Mouse (Mus musculus) ES-E14 (cell line): ENCODE measurements around the gene Ptms.

Experiments used
- CHD2 ChIP-seq: IDR thresholded peaks from 2 replicates; pipeline ENCODE4 v1.6.1; 2014; ENCODE audit warnings: mild to moderate bottlenecking, low read depth, low read length, inconsistent platforms
- HCFC1 ChIP-seq: IDR thresholded peaks from 2 replicates; pipeline ENCODE4 v1.6.1; 2012; ENCODE audit warnings: low read length, inconsistent platforms, borderline replicate concordance; ENCODE audit not compliant: insufficient read depth
- MAFK ChIP-seq: IDR thresholded peaks from 2 replicates; pipeline ENCODE4 v1.6.1; 2014; ENCODE audit warnings: mild to moderate bottlenecking, low read depth, low read length, inconsistent platforms; ENCODE audit not compliant: insufficient read depth
- ZC3H11A ChIP-seq: IDR thresholded peaks from 2 replicates; pipeline ENCODE4 v1.6.1; 2012; ENCODE audit warnings: low read depth, mild to moderate bottlenecking, inconsistent platforms, low read length, borderline replicate concordance
- ZNF384 ChIP-seq: IDR thresholded peaks from 2 replicates; pipeline ENCODE4 v1.6.1; 2012; ENCODE audit warnings: low read depth, low read length, inconsistent platforms

- TF ChIP-seq HCFC1 (no peak), ZC3H11A (no peak), CHD2 (no peak), MAFK (no peak), ZNF384 (no peak)
Measured at GRCm38 (mm10) chr6:124918331-124918690, 1.6 kb downstream of the Ptms start.
